Mouse (Mus musculus) lung, postnatal 36 days (tissue): ENCODE data around the gene Necap2.

Experiments used
- DNase-seq: peaks from one replicate; pipeline ENCODE4 v3.0.0; 2022; ENCODE audit warnings: mixed read lengths

Gene Necap2

DNA sequence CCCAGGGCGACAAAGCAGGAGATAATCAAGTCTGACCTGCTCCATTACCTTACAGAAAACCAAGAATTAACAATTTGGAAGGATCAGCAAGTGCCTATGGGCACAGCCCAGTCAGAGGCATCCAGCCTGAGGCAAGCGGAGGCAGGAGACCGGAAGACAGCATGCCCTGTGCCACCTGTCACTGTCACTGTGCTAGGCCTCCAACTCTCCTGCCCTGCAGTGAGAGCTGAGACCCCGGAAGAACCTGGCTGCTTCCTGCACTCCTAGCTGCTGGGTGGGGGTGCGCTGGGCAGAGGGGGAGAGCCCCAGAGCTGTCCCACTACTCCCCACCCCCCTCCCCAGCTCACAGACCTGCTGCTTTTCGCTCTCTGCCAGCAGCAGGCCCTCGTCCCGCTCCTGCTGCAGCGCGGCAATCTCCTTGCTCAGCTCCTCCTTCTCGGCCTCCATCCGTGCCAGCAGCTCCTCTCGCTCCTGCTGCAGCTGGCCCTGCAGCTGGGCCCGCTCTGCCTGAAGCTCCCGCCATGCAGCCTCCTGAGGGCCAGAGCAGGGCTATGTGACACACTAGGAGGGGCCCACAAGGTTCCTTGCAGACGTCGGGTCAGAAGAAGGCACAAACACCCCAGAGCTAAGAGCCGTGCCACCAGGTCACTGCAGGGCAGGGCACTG, 47.5 kb downstream of the Necap2 start:
- DNase-seq, result no peak

DNA sequence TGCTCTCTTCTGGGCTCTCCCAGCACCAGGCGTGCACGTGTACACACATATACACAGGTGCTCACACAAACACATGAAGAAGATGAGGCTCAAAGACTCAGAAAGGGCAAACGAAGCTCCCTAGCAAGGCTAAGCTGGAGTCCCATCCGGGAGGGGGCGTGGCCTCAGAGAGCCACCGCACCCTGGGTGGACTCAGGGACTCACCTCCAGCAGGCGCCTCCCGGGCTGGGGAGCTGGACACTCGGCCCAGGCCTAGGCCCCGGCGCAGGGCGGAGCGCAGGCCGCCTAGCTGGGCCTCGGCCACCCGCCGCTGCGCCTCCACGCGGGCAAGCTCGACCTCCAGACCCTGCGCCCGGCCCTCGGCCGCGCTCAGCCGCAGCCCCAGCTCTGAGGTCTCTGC, 53.2 kb downstream of the Necap2 start:
- no peak for DNase-seq

DNA sequence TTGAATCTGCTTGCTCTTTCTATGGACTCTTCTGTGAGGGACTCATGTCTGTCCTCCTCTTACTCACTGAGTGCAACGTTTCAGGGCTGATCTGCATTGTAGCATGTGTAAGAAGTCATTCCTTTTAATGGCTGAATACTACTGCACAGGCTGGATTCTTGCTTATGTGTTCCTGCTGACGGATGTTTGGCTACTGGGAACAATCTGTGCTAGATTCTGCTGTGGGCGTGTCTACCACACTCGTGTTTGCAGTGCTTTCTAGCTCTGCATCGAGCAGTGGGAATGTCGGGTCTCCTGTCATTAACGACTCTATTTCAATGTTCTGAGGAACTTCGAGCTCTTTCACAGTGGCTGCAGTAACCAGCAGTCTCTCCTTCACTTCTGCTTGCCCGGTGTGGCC, 54.1 kb downstream of the Necap2 start:
- peak; percentile 60 for DNase-seq

DNA sequence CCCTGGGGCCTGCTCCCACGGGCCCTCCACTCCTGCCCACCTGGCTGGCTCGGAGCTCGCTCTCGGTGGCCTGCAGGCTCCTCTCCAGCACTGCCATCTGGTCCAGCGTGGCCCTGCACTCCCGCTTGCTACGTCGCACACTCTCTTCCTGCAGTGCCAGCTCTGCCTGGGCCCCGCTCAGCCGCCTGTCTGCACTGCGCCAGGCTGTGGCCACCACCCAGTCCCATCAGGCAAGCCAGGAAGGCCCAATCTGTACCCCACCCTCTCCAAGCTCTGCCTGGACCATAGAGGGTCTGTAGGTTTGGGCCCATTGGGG, 56.6 kb downstream of the Necap2 start:
- DNase-seq, result no peak

DNA sequence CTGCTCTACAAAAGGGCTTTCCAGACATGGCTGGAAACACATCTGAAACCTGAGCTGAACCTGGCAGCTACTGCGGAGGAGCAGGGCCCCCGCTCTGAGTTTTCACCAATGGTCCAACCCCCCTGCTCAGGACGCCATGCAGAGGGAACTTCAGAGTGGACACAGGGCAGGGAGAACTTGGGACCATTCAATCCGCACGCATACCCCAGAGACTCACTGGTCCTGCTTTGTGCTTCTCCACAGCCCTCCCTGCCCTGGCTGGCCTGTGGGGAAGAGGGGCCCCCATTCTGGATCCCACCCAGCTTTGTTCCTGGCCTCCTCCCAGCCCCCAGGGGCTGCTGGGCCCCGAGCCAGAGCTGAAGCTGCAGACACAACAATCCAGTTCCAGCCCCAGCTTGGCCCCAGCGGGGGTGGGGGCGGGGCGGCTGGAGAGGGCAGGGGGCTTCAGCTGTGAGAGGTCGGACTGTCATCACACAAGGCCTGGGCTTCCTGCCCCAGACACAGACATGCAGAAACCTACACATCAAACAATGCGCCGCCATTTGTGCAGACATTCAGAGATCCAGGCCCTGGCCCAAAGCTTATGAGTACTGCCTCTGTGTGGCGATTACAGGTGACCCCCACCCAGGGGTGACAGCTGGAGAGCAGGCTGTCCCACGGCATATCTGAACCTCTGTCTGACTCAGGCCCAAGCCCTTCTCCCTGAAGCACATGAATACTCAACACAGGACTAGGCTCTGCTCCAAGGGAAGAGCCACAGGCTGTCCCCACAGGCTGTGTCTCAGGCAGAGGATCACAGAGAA, 57.1 kb downstream of the Necap2 start:
- DNase-seq, result peak; percentile 51

DNA sequence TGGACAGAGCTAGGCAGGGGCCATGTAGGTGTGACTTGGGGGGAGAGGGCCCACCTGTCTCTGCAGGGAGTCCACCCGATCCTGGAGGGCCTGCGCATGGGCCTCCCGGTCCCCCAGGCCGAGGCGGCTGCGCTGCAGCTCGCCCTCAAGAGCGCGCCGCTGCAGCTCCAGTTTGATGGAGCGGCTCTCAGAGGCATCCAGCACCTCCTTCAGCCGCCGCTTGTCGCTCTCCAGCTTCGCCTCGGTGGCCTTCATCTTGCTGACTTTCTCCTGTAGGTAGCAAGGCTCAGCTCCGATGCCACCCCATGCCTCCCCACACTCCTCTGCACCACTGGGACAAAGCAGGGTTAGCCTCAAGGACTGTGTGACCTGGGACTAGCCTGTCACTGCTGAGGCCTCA, 57.9 kb downstream of the Necap2 start:
- DNase-seq, result no peak

DNA sequence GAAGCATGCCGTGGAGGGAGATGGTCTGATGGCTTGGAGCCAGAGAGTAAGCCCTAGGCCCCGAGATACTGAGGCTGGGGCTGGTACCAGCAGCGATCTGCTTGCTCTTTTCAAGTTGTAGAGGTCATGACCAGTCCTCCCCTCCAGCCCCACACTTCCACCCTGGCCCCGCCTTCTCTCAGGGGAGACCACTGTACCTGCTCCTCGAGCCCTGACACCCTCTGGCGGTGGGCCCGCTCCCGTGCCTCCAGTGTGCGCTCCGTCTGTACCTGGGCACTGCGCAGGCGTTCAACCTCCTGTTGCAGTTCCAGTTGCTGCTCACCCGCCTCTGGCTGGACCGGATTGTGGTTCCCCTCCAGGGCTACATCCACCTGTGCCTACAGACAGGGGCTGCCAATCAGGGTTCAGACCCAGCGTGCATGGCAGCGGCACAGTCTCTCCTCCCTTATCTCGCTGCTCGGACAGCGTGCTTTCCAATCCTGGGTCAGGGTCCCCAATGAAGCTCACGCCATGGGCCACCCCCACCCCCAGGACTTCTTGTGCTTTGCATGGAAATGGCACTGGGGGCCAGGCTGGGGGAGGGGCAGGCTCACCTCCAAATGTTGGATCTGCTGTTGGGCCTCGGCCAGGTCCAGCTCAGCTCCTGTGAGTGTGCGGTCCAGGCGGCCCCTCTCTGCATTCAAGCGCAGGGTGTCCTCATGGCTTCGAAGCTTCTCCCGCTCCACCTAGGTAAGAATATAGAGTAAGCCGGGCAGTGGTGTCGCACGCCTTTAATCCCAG, 60.3 kb downstream of the Necap2 start:
- no peak for DNase-seq
